ENCODE assay signal across 8 mouse cellular contexts in the genomic region with DNA sequence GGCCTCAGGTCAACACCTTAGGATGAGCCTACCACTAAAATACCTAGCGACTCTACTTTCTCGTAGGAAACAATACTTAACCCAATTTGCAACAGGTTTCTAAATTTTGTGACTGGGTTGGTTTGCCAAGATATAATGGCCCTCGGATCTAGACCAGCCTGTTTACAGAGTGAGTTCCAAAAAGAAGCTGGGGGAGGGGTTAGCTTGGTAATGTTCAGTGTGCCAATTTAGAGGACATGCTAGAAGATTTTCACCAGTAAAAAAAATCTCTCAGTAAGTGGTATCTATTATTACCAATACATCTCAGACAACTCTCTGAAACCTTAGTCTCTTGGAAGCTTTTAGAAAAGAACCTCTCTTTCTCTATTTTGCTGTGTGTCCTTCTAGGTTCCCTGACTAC. TPM values are rescaled to one million over a fixed set of nuclear protein-coding genes. Genes with fewer than 3 reads are reported as not detected.
DNase-seq lines count a peak whose midpoint lies in the region; ATAC-seq and TF ChIP-seq lines count a peak whose summit lies in the region.

No protein-coding gene starts in this region.

- H3K27ac ChIP-seq in heart, embryonic 11.5 days (ENCODE audit: low read depth, low read length): no peak overlapping the region
- peak overlapping the region; percentile 79; the same call in 1 of the 2 replicates for H3K27ac ChIP-seq in CH12.LX (ENCODE audit: insufficient read depth, low read depth)
- no peak overlapping the region for H3K27ac ChIP-seq in forebrain, embryonic 14.5 days (ENCODE audit: low read depth, low read length)
- peak overlapping the region; percentile 75 for H3K27ac ChIP-seq in liver, embryonic 13.5 days

- TF ChIP-seq RAD21 in CH12.LX (IDR thresholded peaks at IDR 0.05; ENCODE audit: low read depth, low read length): no peak

- in situ Hi-C loops in CH12.LX (cut with MboI; ENCODE audit: low pct_ligation_motif_present, low pct_unique_long_range_greater_than_20kb, low sequenced_read_pairs): no loop called here

- H3K36me3 ChIP-seq in heart, embryonic 11.5 days (ENCODE audit: control insufficient read depth, insufficient read depth, low read length): no peaks in the 10 kb centered on the region
- peaks cover 24 to 29% of the 10 kb centered on the region in 2 experiments for H3K36me3 ChIP-seq in CH12.LX (replicated peaks in 1 of 2; ENCODE audit: control insufficient read depth in 1 of 2, insufficient read depth in 1 of 2, low read length in 1 of 2)
- H3K36me3 ChIP-seq in forebrain, embryonic 14.5 days (ENCODE audit: control insufficient read depth, insufficient read depth, low read length): no peaks in the 10 kb centered on the region
- H3K36me3 ChIP-seq in liver, embryonic 13.5 days: peaks cover 23% of the 10 kb centered on the region

- peak overlapping the region; percentile 87 for H3K4me2 ChIP-seq in heart, embryonic 11.5 days
- H3K4me2 ChIP-seq in CH12.LX (ENCODE audit: insufficient read depth, low read depth, poor library complexity, severe bottlenecking): peak overlapping the region; percentile 34; the same call in 1 of the 2 replicates
- peak overlapping the region; percentile 77 for H3K4me2 ChIP-seq in forebrain, embryonic 14.5 days (ENCODE audit: low read length)
- peak overlapping the region; percentile 96 for H3K4me2 ChIP-seq in liver, embryonic 13.5 days

- H3K27me3 ChIP-seq in heart, embryonic 11.5 days (ENCODE audit: control insufficient read depth, insufficient read depth, low read length): 0 out of 2 replicates have a peak, but pooled peaks cover 2% of the 10 kb centered on the region
- no peaks in the 10 kb centered on the region for H3K27me3 ChIP-seq in CH12.LX (replicated peaks)
- H3K27me3 ChIP-seq in forebrain, embryonic 14.5 days (replicated peaks; ENCODE audit: control insufficient read depth, insufficient read depth, low read length): no peaks in the 10 kb centered on the region
- no peaks in the 10 kb centered on the region for H3K27me3 ChIP-seq in liver, embryonic 13.5 days

- no peak for DNase-seq in heart, postnatal 4 days
- peak; percentile 57 for DNase-seq in CH12.LX (ENCODE audit: extremely low read depth)
- DNase-seq in forebrain, embryonic 14.5 days (ENCODE audit: low spot score): no peak
- DNase-seq in liver, embryonic 13.5 days: no peak
- no peak for DNase-seq in ovary, postnatal 14 days (ENCODE audit: low spot score)
- no peak for DNase-seq in spleen, postnatal 36 days (ENCODE audit: low spot score in 2 of 2)
- DNase-seq in thymus, postnatal 0 days (ENCODE audit: low spot score): no peak

- 79% methylated on average over 3 of the region's 3 CpGs for WGBS in heart, embryonic 11.5 days (ENCODE audit: insufficient replicate concordance)
- whole genome bisulfite sequencing in forebrain, embryonic 14.5 days: 83% methylated on average over 3 of the region's 3 CpGs
- 46% methylated on average over 3 of the region's 3 CpGs for WGBS in liver, embryonic 13.5 days (ENCODE audit: insufficient replicate concordance)

- TF ChIP-seq EP300 in CH12.LX (IDR thresholded peaks at IDR 0.05; ENCODE audit: low read length): no peak

- ATAC-seq in heart, embryonic 11.5 days (replicated peaks; ENCODE audit: insufficient number of reproducible peaks, low FRiP score, low TSS enrichment): no peak
- no peak for ATAC-seq in forebrain, embryonic 14.5 days
- no peak for ATAC-seq in liver, embryonic 13.5 days (ENCODE audit: low read depth)

- TF ChIP-seq CTCF in CH12.LX (conservative IDR thresholded peaks at IDR 0.05 in 1 of 2, IDR thresholded peaks at IDR 0.05 in 1 of 2; ENCODE audit: low read depth in 2 of 2, low read length in 2 of 2): no peak

- dilution Hi-C loops in CH12.LX (cut with MboI; ENCODE audit: extremely low pct_ligation_motif_present, extremely low pct_unique_long_range_greater_than_20kb, low sequenced_read_pairs): no loop called here

- H3K79me2 ChIP-seq in CH12.LX (replicated peaks; ENCODE audit: control insufficient read depth, extremely low read depth, insufficient read depth, poor library complexity, severe bottlenecking): peaks cover 7% of the 10 kb centered on the region

- peak overlapping the region; percentile 45 for H3K4me3 ChIP-seq in heart, embryonic 11.5 days (ENCODE audit: low read depth, low read length)
- peak overlapping the region; percentile 77 to 85 (median 84) for H3K4me3 ChIP-seq in CH12.LX (replicated peaks in 1 of 3; ENCODE audit: low read depth in 2 of 3, low read length in 2 of 3, poor library complexity in 1 of 3)
- peak overlapping the region; percentile 39 for H3K4me3 ChIP-seq in forebrain, embryonic 14.5 days (ENCODE audit: low read depth, low read length)
- H3K4me3 ChIP-seq in liver, embryonic 13.5 days (replicated peaks): peak overlapping the region; percentile 68

- H3K4me1 ChIP-seq in heart, embryonic 11.5 days (ENCODE audit: control insufficient read depth, insufficient read depth, low read length): peaks cover 3% of the 10 kb centered on the region; the same call in 1 of the 2 replicates
- H3K4me1 ChIP-seq in CH12.LX (ENCODE audit: control insufficient read depth in 1 of 2, insufficient read depth in 2 of 2): peaks cover 0 to 9% of the 10 kb centered on the region in 2 experiments; a peak in 1 of 4 replicates
- H3K4me1 ChIP-seq in forebrain, embryonic 14.5 days (ENCODE audit: control insufficient read depth, insufficient read depth, low read length): peaks cover 6% of the 10 kb centered on the region; the same call in 1 of the 2 replicates
- peaks cover 20% of the 10 kb centered on the region for H3K4me1 ChIP-seq in liver, embryonic 13.5 days (replicated peaks)

- no peak overlapping the region; the same call in 1 of the 2 replicates for H3K9ac ChIP-seq in heart, embryonic 11.5 days (ENCODE audit: low read depth, low read length)
- peak overlapping the region; percentile 90 for H3K9ac ChIP-seq in CH12.LX (ENCODE audit: insufficient read depth, low read depth)
- H3K9ac ChIP-seq in forebrain, embryonic 14.5 days (ENCODE audit: low read length): peak overlapping the region; percentile 70; the same call in 1 of the 2 replicates
- peak overlapping the region; percentile 85 for H3K9ac ChIP-seq in liver, embryonic 13.5 days

- no peak for TF ChIP-seq POLR2A in CH12.LX (IDR thresholded peaks at IDR 0.05; ENCODE audit: low read depth, low read length)

- H3K9me3 ChIP-seq in heart, embryonic 11.5 days (replicated peaks; ENCODE audit: control insufficient read depth, low read length): peaks cover 3% of the 10 kb centered on the region; the same call in 1 of the 2 replicates
- H3K9me3 ChIP-seq in CH12.LX (replicated peaks; ENCODE audit: low read length): peaks cover 17% of the 10 kb centered on the region
- no peaks in the 10 kb centered on the region for H3K9me3 ChIP-seq in forebrain, embryonic 14.5 days (replicated peaks; ENCODE audit: control insufficient read depth, low read length)
- H3K9me3 ChIP-seq in liver, embryonic 13.5 days (replicated peaks): no peaks in the 10 kb centered on the region

TF ChIP-seq in CH12.LX, 34 proteins besides CTCF, POLR2A, EP300 and RAD21:
- TF ChIP-seq NELFE (IDR thresholded peaks at IDR 0.05; ENCODE audit: low read depth, low read length) (no peak), SIN3A (IDR thresholded peaks at IDR 0.05; ENCODE audit: low read length) (no peak), ELF1 (IDR thresholded peaks at IDR 0.05; ENCODE audit: low read depth, low read length) (no peak), CHD2 (IDR thresholded peaks at IDR 0.05; ENCODE audit: low read length) (peak; percentile 67; the same call in 1 of the 2 replicates), UBTF (IDR thresholded peaks at IDR 0.05; ENCODE audit: low read depth, low read length) (no peak), USF1 (IDR thresholded peaks at IDR 0.05; ENCODE audit: low read depth, low read length) (no peak), BHLHE40 (IDR thresholded peaks at IDR 0.05; ENCODE audit: low read depth, low read length) (no peak), MEF2A (IDR thresholded peaks at IDR 0.05; ENCODE audit: borderline replicate concordance, low read depth, low read length) (no peak), RCOR1 (conservative IDR thresholded peaks at IDR 0.05; ENCODE audit: low read depth, low read length) (no peak)

RNA-seq across cellular contexts. Expression of a gene that starts 9.5 kb away (rescaled TPM):
- 2.5 and 2.9 TPM in 2 replicates for polyA plus RNA-seq in heart, embryonic 11.5 days (2014; fragmentation: Nextera tagmentation; extraction: Ambion mirVana)
- total RNA-seq in heart, postnatal 4 days (2021): 1 to 10 TPM; 1.5 to 2.2 TPM
- total RNA-seq in CH12.LX (2012; rRNA removed) (10.5 and 11.5 TPM in 2 replicates), CH12.LX (2014; rRNA removed) (7.8 and 9.0 TPM in 2 replicates)
- 7.9 and 9.2 TPM in 2 replicates for polyA plus RNA-seq in CH12.LX (2012; ENCODE audit: insufficient read length, low read depth)
- 16.0 and 18.8 TPM in 2 replicates for polyA plus RNA-seq in forebrain, embryonic 14.5 days (2014; fragmentation: Nextera tagmentation; extraction: Ambion mirVana)
- 3.1 and 3.5 TPM in 2 replicates for polyA plus RNA-seq in liver, embryonic 13.5 days (2015; fragmentation: Nextera tagmentation; extraction: Ambion mirVana)
- polyA plus RNA-seq in thymus, postnatal 0 days (2015; fragmentation: Nextera tagmentation; extraction: Ambion mirVana): 14.9 and 17.6 TPM in 2 replicates

RNA-seq across cellular contexts. Expression of a gene that starts 23.4 kb away (rescaled TPM):
- polyA plus RNA-seq in heart, embryonic 11.5 days (2014; fragmentation: Nextera tagmentation; extraction: Ambion mirVana): 6.9 and 7.7 TPM in 2 replicates
- total RNA-seq in heart, postnatal 4 days (2021): 10 to 100 TPM; 12.1 TPM
- total RNA-seq in CH12.LX (2012; rRNA removed): 5.1 and 5.2 TPM in 2 replicates
- total RNA-seq in CH12.LX (2014; rRNA removed): 6.3 TPM in 2 replicates
- polyA plus RNA-seq in CH12.LX (2012; ENCODE audit: insufficient read length, low read depth): 12.1 and 12.3 TPM in 2 replicates
- 12.1 and 14.0 TPM in 2 replicates for polyA plus RNA-seq in forebrain, embryonic 14.5 days (2014; fragmentation: Nextera tagmentation; extraction: Ambion mirVana)
- polyA plus RNA-seq in liver, embryonic 13.5 days (2015; fragmentation: Nextera tagmentation; extraction: Ambion mirVana): 6.8 and 7.0 TPM in 2 replicates
- 21.1 and 23.6 TPM in 2 replicates for polyA plus RNA-seq in thymus, postnatal 0 days (2015; fragmentation: Nextera tagmentation; extraction: Ambion mirVana)

Comparison
In these comparisons a context has a peak if more than half of its experiments do, and no peak if none do; other contexts are left out.
1. H3K27ac ChIP-seq: peak in CH12.LX (single experiment) and liver, embryonic 13.5 days (single experiment); none in heart, embryonic 11.5 days (single experiment) and forebrain, embryonic 14.5 days (single experiment).
2. H3K4me2 ChIP-seq: peak in every context shown above with its lines; median percentile 96 in liver, embryonic 13.5 days; 87 in heart, embryonic 11.5 days; 77 in forebrain, embryonic 14.5 days; 34 in CH12.LX.
3. Peak in every context shown above with its lines, with median percentiles within 50 percentile points of each other: H3K4me3 ChIP-seq.